Mouse (Mus musculus) ovary, adult 10 weeks (tissue): ENCODE results near the gene Cd300ld5. TPM values are rescaled to one million over a fixed set of nuclear protein-coding genes. Genes with fewer than 3 reads are reported as not detected.

Experiments used
- polyA plus RNA-seq: library from polyadenylated mRNA; stranded (reverse); fragments of 350-450 nt; fragmentation: Illumina TruSeq; extraction: RNeasy Lipid Tissue Mini Kit (QIAGEN cat#74804); gene quantifications from one replicate; pipeline ENCODE4 v1.2.3, GENCODE M21; 2014

The Cd300ld5 gene
- polyA plus RNA-seq = 4.1 TPM

DNA sequence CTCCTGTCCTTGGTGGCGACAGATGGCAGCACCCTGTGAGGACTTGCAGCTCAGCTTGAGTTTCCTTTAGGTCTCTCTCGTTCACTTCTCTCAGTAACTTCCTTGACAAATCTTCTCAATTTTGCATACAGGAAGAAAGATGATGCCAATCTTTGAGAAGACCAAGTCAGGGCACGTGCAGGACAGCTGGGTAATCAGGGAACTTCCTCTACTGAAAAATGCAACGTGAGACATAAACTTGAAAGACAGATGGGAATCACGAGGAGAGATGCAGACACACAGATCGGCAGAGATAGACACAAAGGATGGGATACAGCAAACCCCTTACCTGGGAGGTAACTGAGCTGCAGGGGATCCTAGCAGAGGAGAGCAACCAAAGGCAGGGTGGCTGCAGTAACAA lies at the start of gene Cd300ld5:
TSS of gene Cd300ld5 (minus strand) at position 101 of the 400 bp plus-strand sequence.

DNA sequence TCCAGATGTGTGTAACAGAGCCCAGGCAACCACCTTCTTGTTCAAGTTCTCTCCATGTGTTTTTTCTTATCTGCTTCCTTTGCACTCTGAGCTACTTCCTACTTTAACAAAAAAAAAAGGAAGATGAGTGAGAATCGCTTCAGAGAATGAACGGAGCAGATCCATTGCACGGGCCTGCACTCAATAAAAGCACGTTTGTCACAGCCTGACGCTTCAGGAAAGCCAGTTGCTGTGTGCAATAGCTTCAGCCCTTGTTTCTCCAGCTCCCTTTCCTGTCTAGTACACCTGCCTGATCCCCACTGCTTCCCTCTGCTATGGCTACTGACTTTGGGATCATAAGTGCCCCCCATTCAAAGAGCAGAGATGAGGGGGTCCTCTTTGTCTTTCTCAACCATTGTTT lies 24.5 kb upstream of the Cd300ld5 start, which contains the start of gene Cd300e:
TSS of gene Cd300e (minus strand) at position 101 of the 400 bp plus-strand sequence.

GRCm38 (mm10) chr11:115048259-115048658 lies 10.7 kb upstream of the Cd300ld5 start, which contains the start of gene Cd300ld3:
Cd300ld3 (minus strand) TSS chr11:115048409.

GRCm38 (mm10) chr11:115026912-115027311 lies 10.7 kb downstream of the Cd300ld5 start, which contains the start of gene Cd300ld4:
Cd300ld4 (minus strand) TSS chr11:115027012.

DNA sequence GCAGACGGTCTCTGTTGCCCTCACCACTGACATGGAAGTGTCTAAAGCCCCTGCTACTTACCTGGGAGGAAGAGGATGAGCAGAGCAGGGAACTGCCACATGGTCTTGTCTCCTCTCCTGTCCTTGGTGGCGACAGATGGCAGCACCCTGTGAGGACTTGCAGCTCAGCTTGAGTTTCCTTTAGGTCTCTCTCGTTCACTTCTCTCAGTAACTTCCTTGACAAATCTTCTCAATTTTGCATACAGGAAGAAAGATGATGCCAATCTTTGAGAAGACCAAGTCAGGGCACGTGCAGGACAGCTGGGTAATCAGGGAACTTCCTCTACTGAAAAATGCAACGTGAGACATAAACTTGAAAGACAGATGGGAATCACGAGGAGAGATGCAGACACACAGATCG lies 21.5 kb downstream of the Cd300ld5 start, which contains the start of gene Cd300ld2:
TSS of gene Cd300ld2 (minus strand) at position 101 of the 400 bp plus-strand sequence.

GRCm38 (mm10) chr11:115001474-115002040 lies 36.0 kb downstream of the Cd300ld5 start, which contains the start of gene Cd300c2:
Cd300c2 (minus strand) TSS chr11:115001880.

GRCm38 (mm10) chr11:114989793-114990192 lies 47.8 kb downstream of the Cd300ld5 start, which contains the start of gene Cd300ld:
Cd300ld (minus strand) TSS chr11:114989922.

Other genes starting within 250 kb of the Cd300ld5 start
- gene Btbd17, start 241.8 kb downstream of the Cd300ld5 start, polyA plus RNA-seq = not detected
- not detected for gene Gpr142, start 238.8 kb downstream of the Cd300ld5 start, polyA plus RNA-seq
- 2.5 TPM for gene Gprc5c, start 186.6 kb downstream of the Cd300ld5 start, polyA plus RNA-seq
- gene Cd300a, start 147.7 kb downstream of the Cd300ld5 start, polyA plus RNA-seq = 9.1 TPM
- gene Cd300lb, start 103.4 kb downstream of the Cd300ld5 start, polyA plus RNA-seq = 2.9 TPM
- not detected for gene Cd300c, start 68.6 kb downstream of the Cd300ld5 start, polyA plus RNA-seq
- gene Cd300ld, start 47.8 kb downstream of the Cd300ld5 start, polyA plus RNA-seq = 4.2 TPM
- 3.0 TPM for gene Cd300c2, start 35.9 kb downstream of the Cd300ld5 start, polyA plus RNA-seq
- not detected for gene Cd300ld2, start 21.6 kb downstream of the Cd300ld5 start, polyA plus RNA-seq
- not detected for gene Cd300ld4, start 10.8 kb downstream of the Cd300ld5 start, polyA plus RNA-seq
- gene Cd300ld3, start 10.6 kb upstream of the Cd300ld5 start, polyA plus RNA-seq = 4.1 TPM
- gene Cd300e, start 24.4 kb upstream of the Cd300ld5 start, polyA plus RNA-seq = 0.63 TPM
- gene Rab37, start 53.7 kb upstream of the Cd300ld5 start, polyA plus RNA-seq = 0.60 TPM
- gene Cd300lf, start 96.2 kb upstream of the Cd300ld5 start, polyA plus RNA-seq = 0.48 TPM
- 8.0 TPM for gene Slc9a3r1, start 125.6 kb upstream of the Cd300ld5 start, polyA plus RNA-seq
- gene Tmem104, start 149.7 kb upstream of the Cd300ld5 start, polyA plus RNA-seq = 0.71 TPM
- 0.74 TPM for gene Nat9, start 150.1 kb upstream of the Cd300ld5 start, polyA plus RNA-seq
- not detected for gene Grin2c, start 229.5 kb upstream of the Cd300ld5 start, polyA plus RNA-seq
- gene Fdxr, start 239.3 kb upstream of the Cd300ld5 start, polyA plus RNA-seq = 11.9 TPM